Mouse (Mus musculus): ENCODE results near the gene Fam189a2. TPM values are rescaled to one million over a fixed set of nuclear protein-coding genes. Genes with fewer than 3 reads are reported as not detected.

Gene Fam189a2
- total and polyA plus RNA-seq, 3 experiments: not detected

- Histone ChIP-seq H3K4me3 (ENCODE audit: control insufficient read depth in 1 of 2, insufficient read depth in 1 of 2, low read depth in 2 of 2, low read length in 2 of 2) (no peak overlapping the region), H3K4me1 (ENCODE audit: control insufficient read depth in 1 of 2, insufficient read depth in 2 of 2, low read length in 2 of 2) (no peaks in the 10 kb centered on the region), H3K27ac (ENCODE audit: control insufficient read depth, low read depth, low read length) (no peak overlapping the region), H3K9ac (ENCODE audit: control insufficient read depth, low read depth, low read length, poor library complexity, severe bottlenecking) (no peak overlapping the region), H3K79me2 (ENCODE audit: control insufficient read depth, insufficient read depth, low read length, poor library complexity) (no peaks in the 10 kb centered on the region), H3K36me3 (ENCODE audit: control insufficient read depth in 1 of 2, insufficient read depth in 2 of 2, low read length in 2 of 2) (no peaks in the 10 kb centered on the region), H3K9me3 (replicated peaks; ENCODE audit: insufficient read depth, low read length) (no peaks in the 10 kb centered on the region), H3K27me3 (ENCODE audit: control insufficient read depth in 1 of 2, insufficient read depth in 2 of 2, low read length in 2 of 2) (no peaks in the 10 kb centered on the region)
- DNase-seq (ENCODE audit: low read depth, low spot score): no peak
- TF ChIP-seq CTCF (IDR thresholded peaks at IDR 0.05 in 2 of 3, conservative IDR thresholded peaks at IDR 0.05 in 1 of 3; ENCODE audit: control insufficient read depth in 1 of 3, insufficient read depth in 1 of 3, low read depth in 2 of 3, low read length in 3 of 3, poor library complexity in 1 of 3, severe bottlenecking in 1 of 3) (no peak), GATA1 (IDR thresholded peaks at IDR 0.05; ENCODE audit: low read depth, low read length) (no peak), BHLHE40 (IDR thresholded peaks at IDR 0.05; ENCODE audit: borderline replicate concordance, low read depth, low read length) (no peak), RCOR1 (IDR thresholded peaks at IDR 0.05; ENCODE audit: low read depth, low read length) (no peak), POLR2AphosphoS2 (IDR thresholded peaks at IDR 0.05; ENCODE audit: low read length) (no peak), ZC3H11A (IDR thresholded peaks at IDR 0.05; ENCODE audit: low read depth, low read length) (no peak)
These were observed 106.8 kb downstream of the Fam189a2 start for GRCm38 (mm10) chr19:23924057-23924456.

Other genes with a start within 250 kb of the Fam189a2 start
- gene Tjp2, start 194.0 kb upstream of the Fam189a2 start, total RNA-seq (2012; rRNA removed): 3.0 and 3.6 TPM in 2 replicates
- gene Tjp2, start 194.0 kb upstream of the Fam189a2 start, polyA plus RNA-seq (2012; ENCODE audit: insufficient read depth in 1 of 2, insufficient read length in 2 of 2, low read depth in 1 of 2, low replicate concordance in 2 of 2, missing spikeins in 1 of 2): 1 to 10 TPM in 1 of 2 experiments, not detected in 1; 8.3 TPM
- 46.2 and 53.7 TPM in 2 replicates for gene Fxn, start 249.6 kb upstream of the Fam189a2 start, total RNA-seq (2012; rRNA removed)
- gene Fxn, start 249.6 kb upstream of the Fam189a2 start, polyA plus RNA-seq (2012; ENCODE audit: insufficient read depth in 1 of 2, insufficient read length in 2 of 2, low read depth in 1 of 2, low replicate concordance in 2 of 2, missing spikeins in 1 of 2): 10 to 100 TPM in 1 of 2 experiments, not detected in 1; 83.7 TPM

All from MEL (cell line).